Comparison of ENCODE assay signal across 27 mouse cellular contexts in the genomic region with DNA sequence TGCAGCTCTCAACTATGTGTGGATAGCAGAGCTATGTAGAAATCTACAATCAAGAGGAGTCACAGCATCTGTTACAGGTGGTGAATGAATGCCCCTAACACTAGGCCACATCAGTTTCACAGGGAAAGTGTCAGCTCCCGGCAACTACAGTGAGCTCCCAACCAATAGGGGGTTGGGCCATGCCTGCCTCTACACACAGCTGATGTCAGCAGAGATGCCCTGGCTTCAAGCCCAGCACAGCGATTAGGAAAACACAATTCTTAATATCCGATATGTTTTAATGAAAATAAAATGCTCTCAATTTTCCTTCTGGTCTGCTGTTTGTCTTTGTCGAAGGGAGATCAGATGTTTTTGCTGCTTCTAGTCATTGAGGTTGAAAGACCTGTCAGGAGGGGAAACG. TPM values are rescaled to one million over a fixed set of nuclear protein-coding genes. Genes with fewer than 3 reads are reported as not detected.
DNase-seq lines count a peak whose midpoint lies in the region; ATAC-seq and TF ChIP-seq lines count a peak whose summit lies in the region.
"Had no signal": no experiment of that assay in that cellular context is flagged by ENCODE, and none has a peak within 500 bp of the region (broad histone marks: within the 10 kb centered on the region; RNA-seq: fewer than 3 reads in every experiment).

No protein-coding gene starts in this region.

- no peaks in the 10 kb centered on the region for H3K9me3 ChIP-seq in forebrain, embryonic 14.5 days (replicated peaks; ENCODE audit: control insufficient read depth, low read length)
- no peaks in the 10 kb centered on the region for H3K9me3 ChIP-seq in forebrain, embryonic 12.5 days
- no peaks in the 10 kb centered on the region for H3K9me3 ChIP-seq in hindbrain, postnatal 0 days (ENCODE audit: low read length)
- H3K9me3 ChIP-seq in hindbrain, embryonic 12.5 days (replicated peaks): no peaks in the 10 kb centered on the region
- H3K9me3 ChIP-seq: embryonic facial prominence, embryonic 12.5 days; embryonic facial prominence, embryonic 15.5 days; heart, embryonic 10.5 days; heart, embryonic 13.5 days had no signal

- peak; percentile 25 for DNase-seq in forebrain, embryonic 14.5 days (ENCODE audit: low spot score)
- peak; percentile 37 for DNase-seq in hindbrain, postnatal 0 days (ENCODE audit: low spot score)
- peak; percentile 49 for DNase-seq in left cerebral cortex, postnatal 4 days
- no peak for DNase-seq in left cerebral cortex, postnatal 25 days (ENCODE audit: low spot score in 2 of 2)
- DNase-seq in brain, embryonic 14.5 days (ENCODE audit: low read depth): peak; percentile 38
- no peak for DNase-seq in adrenal gland, postnatal 25 days
- DNase-seq: adrenal gland, adult 2 months; adrenal gland, postnatal 14 days; cerebellum, adult 9-10 months; gastrocnemius, postnatal 10 days; gastrocnemius, postnatal 36 days; heart, adult 2 months; heart, postnatal 14 days; heart, postnatal 4 days had no signal

- H3K4me1 ChIP-seq in forebrain, embryonic 14.5 days (ENCODE audit: control insufficient read depth, insufficient read depth, low read length): peaks cover 15% of the 10 kb centered on the region; the same call in 1 of the 2 replicates
- H3K4me1 ChIP-seq in forebrain, embryonic 12.5 days: peaks cover 21% of the 10 kb centered on the region
- H3K4me1 ChIP-seq in hindbrain, postnatal 0 days (ENCODE audit: insufficient read depth, low read length): peaks cover 21% of the 10 kb centered on the region
- peaks cover 29% of the 10 kb centered on the region for H3K4me1 ChIP-seq in hindbrain, embryonic 12.5 days
- H3K4me1 ChIP-seq: heart, embryonic 10.5 days; heart, embryonic 13.5 days had no signal

- H3K9ac ChIP-seq in forebrain, embryonic 14.5 days (ENCODE audit: low read length): no peak overlapping the region
- no peak overlapping the region for H3K9ac ChIP-seq in forebrain, embryonic 12.5 days
- H3K9ac ChIP-seq in hindbrain, postnatal 0 days (replicated peaks; ENCODE audit: low read length): no peak overlapping the region
- no peak overlapping the region for H3K9ac ChIP-seq in hindbrain, embryonic 12.5 days
- H3K9ac ChIP-seq: embryonic facial prominence, embryonic 12.5 days; embryonic facial prominence, embryonic 15.5 days; heart, embryonic 13.5 days had no signal

- TF ChIP-seq CTCF in hindbrain, postnatal 0 days (IDR thresholded peaks at IDR 0.05; ENCODE audit: low read depth): no peak
- no peak for TF ChIP-seq CTCF in brain, embryonic 14.5 days (IDR thresholded peaks at IDR 0.05; ENCODE audit: borderline replicate concordance, extremely low read depth, insufficient read depth, insufficient read length)

- no peaks in the 10 kb centered on the region for H3K36me3 ChIP-seq in forebrain, embryonic 14.5 days (ENCODE audit: control insufficient read depth, insufficient read depth, low read length)
- H3K36me3 ChIP-seq in forebrain, embryonic 12.5 days (replicated peaks): no peaks in the 10 kb centered on the region
- no peaks in the 10 kb centered on the region for H3K36me3 ChIP-seq in hindbrain, postnatal 0 days (ENCODE audit: insufficient read depth, low read length)
- H3K36me3 ChIP-seq in hindbrain, embryonic 12.5 days: no peaks in the 10 kb centered on the region
- H3K36me3 ChIP-seq: embryonic facial prominence, embryonic 12.5 days; embryonic facial prominence, embryonic 15.5 days; heart, embryonic 10.5 days; heart, embryonic 13.5 days had no signal

- WGBS in forebrain, embryonic 14.5 days: 70% methylated on average over 5 of the region's 5 CpGs
- 83% methylated on average over 5 of the region's 5 CpGs for WGBS in forebrain, embryonic 12.5 days
- 33% methylated on average over 5 of the region's 5 CpGs for WGBS in hindbrain, postnatal 0 days
- 80% methylated on average over 5 of the region's 5 CpGs for WGBS in hindbrain, embryonic 12.5 days

- no peaks in the 10 kb centered on the region for H3K27me3 ChIP-seq in forebrain, embryonic 14.5 days (replicated peaks; ENCODE audit: control insufficient read depth, insufficient read depth, low read length)
- H3K27me3 ChIP-seq in forebrain, embryonic 12.5 days: peaks cover 24% of the 10 kb centered on the region
- no peaks in the 10 kb centered on the region for H3K27me3 ChIP-seq in hindbrain, postnatal 0 days (ENCODE audit: insufficient read depth, low read length)
- H3K27me3 ChIP-seq in hindbrain, embryonic 12.5 days: peaks cover 8% of the 10 kb centered on the region; the same call in 1 of the 2 replicates

- TF ChIP-seq POLR2A in brain, embryonic 14.5 days (IDR thresholded peaks at IDR 0.05; ENCODE audit: borderline replicate concordance, extremely low read depth, insufficient read depth, insufficient read length, poor library complexity, severe bottlenecking): no peak

- no peak overlapping the region for H3K27ac ChIP-seq in forebrain, embryonic 14.5 days (ENCODE audit: low read depth, low read length)
- no peak overlapping the region for H3K27ac ChIP-seq in forebrain, embryonic 12.5 days
- H3K27ac ChIP-seq in hindbrain, postnatal 0 days: peak overlapping the region; percentile 32; the same call in 1 of the 2 replicates
- H3K27ac ChIP-seq in hindbrain, embryonic 12.5 days: no peak overlapping the region
- H3K27ac ChIP-seq: embryonic facial prominence, embryonic 12.5 days; embryonic facial prominence, embryonic 15.5 days; heart, adult 2 months; heart, embryonic 10.5 days; heart, embryonic 13.5 days had no signal

- no peak overlapping the region for H3K4me2 ChIP-seq in forebrain, embryonic 14.5 days (ENCODE audit: low read length)
- no peak overlapping the region for H3K4me2 ChIP-seq in forebrain, embryonic 12.5 days
- no peak overlapping the region for H3K4me2 ChIP-seq in hindbrain, postnatal 0 days (ENCODE audit: low read depth, low read length)
- H3K4me2 ChIP-seq in hindbrain, embryonic 12.5 days (replicated peaks): no peak overlapping the region
- H3K4me2 ChIP-seq: embryonic facial prominence, embryonic 12.5 days; embryonic facial prominence, embryonic 15.5 days; heart, embryonic 13.5 days had no signal

- H3K4me3 ChIP-seq in forebrain, embryonic 14.5 days (ENCODE audit: low read depth, low read length): no peak overlapping the region
- no peak overlapping the region for H3K4me3 ChIP-seq in forebrain, embryonic 12.5 days (replicated peaks)
- no peak overlapping the region for H3K4me3 ChIP-seq in hindbrain, postnatal 0 days (ENCODE audit: low read length)
- no peak overlapping the region for H3K4me3 ChIP-seq in hindbrain, embryonic 12.5 days
- H3K4me3 ChIP-seq: embryonic facial prominence, embryonic 12.5 days; embryonic facial prominence, embryonic 15.5 days; heart, adult 2 months; heart, embryonic 10.5 days; heart, embryonic 13.5 days had no signal

- intact Hi-C loops in left cerebral cortex, postnatal 4 days (cut with DNase I): no loop called here
- intact Hi-C loops in left cerebral cortex, postnatal 25 days (cut with DNase I): no loop called here

- ATAC-seq in forebrain, embryonic 14.5 days: no peak
- no peak for ATAC-seq in forebrain, embryonic 12.5 days (ENCODE audit: low FRiP score)
- ATAC-seq in hindbrain, postnatal 0 days: 0 out of 2 replicates have a peak, but pooled peaks have one; percentile 36
- no peak for ATAC-seq in hindbrain, embryonic 12.5 days (ENCODE audit: low FRiP score)
- ATAC-seq: CD4-positive, CD25-positive, alpha-beta regulatory T cell, adult 4 months; forebrain, embryonic 16.5 days; hindbrain, embryonic 16.5 days; inflammation-experienced regulatory T-cells, adult 6 months; intestine, embryonic 16.5 days had no signal

RNA-seq across cellular contexts. Expression of a gene that starts 6.1 kb away (rescaled TPM):
- 20.8 and 21.7 TPM in 2 replicates for polyA plus RNA-seq in forebrain, embryonic 14.5 days (2014; fragmentation: Nextera tagmentation; extraction: Ambion mirVana)
- 19.8 and 20.2 TPM in 2 replicates for polyA plus RNA-seq in forebrain, embryonic 12.5 days (2016; fragmentation: Nextera tagmentation; extraction: Ambion mirVana)
- total RNA-seq in hindbrain, postnatal 0 days (2014; rRNA removed): 136 and 143 TPM in 2 replicates
- 17.9 and 18.0 TPM in 2 replicates for polyA plus RNA-seq in hindbrain, postnatal 0 days (2015; fragmentation: Nextera tagmentation; extraction: Ambion mirVana)
- 15.9 and 18.6 TPM in 2 replicates for polyA plus RNA-seq in hindbrain, embryonic 12.5 days (2016; fragmentation: Nextera tagmentation; extraction: Ambion mirVana)
- total RNA-seq in left cerebral cortex, postnatal 4 days (2021): 100 to 1,000 TPM; 167 TPM
- 100 to 1,000 TPM; 206 to 226 TPM for total RNA-seq in left cerebral cortex, postnatal 25 days (2021)
- polyA plus RNA-seq in brain, embryonic 14.5 days (2012; rRNA removed): 179 and 184 TPM in 2 replicates
- total RNA-seq in adrenal gland, postnatal 25 days (2021): 1.1 and 1.7 TPM in 2 replicates
- total RNA-seq: common myeloid progenitor, adult 5-6 weeks; granulocyte monocyte progenitor cell, adult 5-6 weeks had no signal

RNA-seq across cellular contexts. Expression of a gene that starts 25.1 kb away (rescaled TPM):
- polyA plus RNA-seq in forebrain, embryonic 14.5 days (2014; fragmentation: Nextera tagmentation; extraction: Ambion mirVana): 74.0 and 87.3 TPM in 2 replicates
- polyA plus RNA-seq in forebrain, embryonic 12.5 days (2016; fragmentation: Nextera tagmentation; extraction: Ambion mirVana): 69.2 and 76.2 TPM in 2 replicates
- 120 and 121 TPM in 2 replicates for total RNA-seq in hindbrain, postnatal 0 days (2014; rRNA removed)
- polyA plus RNA-seq in hindbrain, postnatal 0 days (2015; fragmentation: Nextera tagmentation; extraction: Ambion mirVana): 68.5 and 72.6 TPM in 2 replicates
- polyA plus RNA-seq in hindbrain, embryonic 12.5 days (2016; fragmentation: Nextera tagmentation; extraction: Ambion mirVana): 65.1 and 67.3 TPM in 2 replicates
- total RNA-seq in left cerebral cortex, postnatal 4 days (2021): 10 to 100 TPM; 77.1 to 81.7 TPM
- total RNA-seq in left cerebral cortex, postnatal 25 days (2021): 100 to 1,000 TPM; 138 to 140 TPM
- 86.3 and 87.4 TPM in 2 replicates for polyA plus RNA-seq in brain, embryonic 14.5 days (2012; rRNA removed)
- total RNA-seq in adrenal gland, postnatal 25 days (2021): 50.6 and 53.8 TPM in 2 replicates

Comparison
In these comparisons a context has a peak if more than half of its experiments do, and no peak if none do; other contexts are left out.
1. DNase-seq: peak in forebrain, embryonic 14.5 days (single experiment), hindbrain, postnatal 0 days (single experiment), left cerebral cortex, postnatal 4 days (single experiment) and brain, embryonic 14.5 days (single experiment); none in left cerebral cortex, postnatal 25 days (0 of 2) and adrenal gland, postnatal 25 days (single experiment).